Mouse (Mus musculus) cerebellum, postnatal 10 days (tissue): Measurements from ENCODE around the gene Peak1.

Experiments
- DNase-seq, 2 experiments: peaks; one replicate each; pipeline ENCODE4 v3.0.0; 2021; ENCODE audit warnings: mixed read lengths in 2 of 2

Gene Peak1

GRCm38 (mm10) chr9:56191498-56192455 lies 226.1 kb downstream of the Peak1 start:
- DNase-seq: peak in 1 of 2 experiments; percentile 20

DNA sequence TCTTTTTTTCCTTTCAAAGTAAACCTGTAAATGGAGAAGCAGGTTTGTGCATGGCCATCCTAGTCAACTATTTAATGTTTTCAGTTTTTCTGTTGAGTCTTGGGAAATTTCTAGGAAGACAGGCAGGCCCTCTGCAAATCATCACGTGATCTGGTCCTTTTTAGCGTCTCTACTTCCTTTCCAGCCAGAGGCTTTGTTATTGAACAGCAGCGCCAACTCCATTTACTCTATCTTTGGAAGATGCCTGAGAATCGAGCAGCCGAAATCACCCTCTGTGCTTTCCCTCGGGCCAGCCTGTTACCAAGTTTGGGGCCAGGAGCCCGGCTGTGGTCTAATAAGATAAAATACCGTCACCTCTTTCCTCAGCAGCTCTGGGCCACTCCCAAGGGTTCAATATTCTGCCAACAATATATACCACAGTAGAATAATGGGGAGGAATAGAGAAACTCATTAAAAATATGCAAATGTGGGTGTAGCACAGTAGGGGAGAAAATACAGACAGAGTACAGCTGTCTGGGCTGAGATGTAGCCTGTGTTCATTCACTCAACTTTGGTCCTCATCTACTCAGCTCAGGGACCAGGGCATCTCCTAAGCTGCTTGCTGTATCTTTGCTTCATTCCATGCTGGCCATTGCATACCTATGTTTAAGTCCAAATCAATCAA lies 237.6 kb downstream of the Peak1 start:
- DNase-seq: no peak

GRCm38 (mm10) chr9:56179416-56180117 lies 238.3 kb downstream of the Peak1 start:
- DNase-seq: peak; percentile 54 to 57

- peak in 1 of 2 experiments; percentile 30 for DNase-seq
Measured at GRCm38 (mm10) chr9:56177354-56177753, 240.5 kb downstream of the Peak1 start.

- DNase-seq: no peak
Measured at GRCm38 (mm10) chr9:56175316-56175715, 242.6 kb downstream of the Peak1 start.

- DNase-seq: no peak
Measured at GRCm38 (mm10) chr9:56167690-56168089, 250.2 kb downstream of the Peak1 start.

- DNase-seq: no peak
Measured at GRCm38 (mm10) chr9:56166161-56166560, 251.7 kb downstream of the Peak1 start.

GRCm38 (mm10) chr9:56165377-56165776 lies 252.5 kb downstream of the Peak1 start, which contains the start of gene Tspan3:
Gene Tspan3, minus strand, starts transcription at chr9:56165477.
- no peak for DNase-seq

DNA sequence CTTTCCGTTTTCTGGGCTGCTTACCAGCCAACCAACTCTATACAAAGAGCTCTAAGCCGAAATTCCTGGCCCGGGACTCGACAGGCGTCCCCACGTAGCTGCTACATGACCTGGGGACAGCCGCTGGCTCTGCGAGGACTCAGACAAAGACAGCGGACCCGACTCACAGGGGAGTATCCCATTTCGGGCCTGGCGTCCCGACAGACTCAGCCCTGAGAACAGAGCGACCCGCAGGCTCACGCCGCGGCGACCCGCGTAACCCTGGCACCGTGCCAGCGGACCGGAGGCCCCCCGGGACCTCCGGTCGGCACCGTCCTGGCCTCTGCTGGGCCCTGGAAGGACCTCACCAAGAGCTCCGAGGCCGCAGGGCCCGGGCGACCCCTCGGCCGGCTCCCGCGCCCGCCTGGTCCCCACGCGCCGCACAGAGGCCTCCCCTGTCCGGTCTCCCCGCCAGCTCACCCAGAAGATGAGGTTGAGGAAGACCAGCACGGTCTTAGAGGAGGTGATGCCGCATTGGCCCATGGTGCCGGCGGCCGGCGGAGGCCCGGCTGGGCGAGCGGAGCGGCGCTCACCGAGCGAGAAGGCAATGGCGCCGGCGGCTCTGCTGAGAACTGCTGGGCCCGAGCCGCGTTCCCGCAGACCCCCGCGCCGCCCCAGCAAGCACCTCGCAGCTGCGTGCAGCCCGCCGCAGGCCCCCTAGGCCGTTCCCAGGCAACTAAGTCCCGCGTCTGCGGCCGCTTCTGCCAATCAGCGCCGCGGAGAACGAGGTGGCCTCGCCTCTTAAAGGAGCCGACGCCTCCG lies 257.3 kb downstream of the Peak1 start:
- DNase-seq: peak; percentile 93 to 96

DNA sequence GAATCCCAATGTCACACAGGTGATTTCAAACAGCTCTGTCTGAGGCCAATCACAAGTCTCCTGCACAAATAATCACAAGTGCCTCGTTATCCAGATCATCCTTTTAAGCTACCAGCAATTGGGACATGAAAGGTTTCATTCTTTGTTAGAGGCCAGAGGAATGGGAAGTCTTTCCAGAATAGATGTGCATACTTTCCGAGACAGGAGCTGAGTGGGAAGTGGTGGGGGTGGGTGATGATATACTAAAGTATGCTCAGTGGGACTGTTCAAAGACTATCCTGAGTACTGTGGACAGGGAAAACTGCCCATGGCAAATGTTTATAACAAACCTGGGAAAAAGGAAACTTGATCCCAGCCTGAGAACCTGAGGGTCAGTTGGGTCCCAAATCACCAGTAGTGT lies 258.4 kb downstream of the Peak1 start:
- DNase-seq: no peak

DNA sequence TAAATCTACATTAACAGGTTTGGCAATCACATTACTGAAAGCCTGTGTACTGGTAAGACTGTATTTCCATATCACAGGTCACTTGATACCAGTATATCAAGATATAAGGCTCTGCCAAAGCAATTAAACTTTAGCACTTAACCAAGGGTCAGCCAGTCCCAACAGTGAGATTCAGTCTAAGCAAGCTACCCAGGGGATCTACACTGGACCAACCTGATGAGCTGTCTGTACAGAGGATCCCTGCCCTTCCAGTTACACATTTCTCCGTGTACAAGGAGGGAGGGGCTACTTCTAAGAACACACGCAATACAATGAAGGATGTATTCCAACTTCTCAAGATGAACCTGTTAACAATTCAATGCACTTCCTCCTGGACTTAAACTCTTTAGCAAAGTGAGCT lies 259.8 kb downstream of the Peak1 start:
- no peak for DNase-seq

- DNase-seq: no peak
Measured at GRCm38 (mm10) chr9:56154572-56154971, 263.3 kb downstream of the Peak1 start.

DNA sequence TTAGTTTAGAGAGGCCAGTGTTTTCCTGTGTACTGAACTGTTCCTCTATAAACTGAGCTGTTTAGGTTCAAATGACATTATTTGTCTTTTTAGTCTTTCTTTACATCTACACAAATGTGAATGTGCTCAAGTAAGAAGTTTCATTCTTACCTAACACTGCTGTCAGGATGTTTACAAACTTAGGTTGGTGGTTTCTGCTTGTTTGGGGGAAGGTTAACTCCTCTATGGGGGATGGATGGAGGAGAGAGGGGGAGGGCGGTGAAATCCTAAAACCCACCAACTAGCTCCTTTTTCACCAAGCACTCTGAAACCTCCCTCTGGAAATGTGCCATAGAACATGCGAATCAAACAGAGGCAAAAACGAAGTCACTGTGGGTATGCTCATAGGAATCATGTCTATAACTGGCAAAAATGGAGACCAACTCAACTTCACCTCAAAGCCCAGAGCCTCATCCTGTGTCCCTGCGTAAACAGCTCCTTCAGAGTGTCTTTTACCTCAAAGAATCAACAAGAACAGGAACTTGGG lies 265.3 kb downstream of the Peak1 start:
- peak in 1 of 2 experiments; percentile 13 for DNase-seq

DNA sequence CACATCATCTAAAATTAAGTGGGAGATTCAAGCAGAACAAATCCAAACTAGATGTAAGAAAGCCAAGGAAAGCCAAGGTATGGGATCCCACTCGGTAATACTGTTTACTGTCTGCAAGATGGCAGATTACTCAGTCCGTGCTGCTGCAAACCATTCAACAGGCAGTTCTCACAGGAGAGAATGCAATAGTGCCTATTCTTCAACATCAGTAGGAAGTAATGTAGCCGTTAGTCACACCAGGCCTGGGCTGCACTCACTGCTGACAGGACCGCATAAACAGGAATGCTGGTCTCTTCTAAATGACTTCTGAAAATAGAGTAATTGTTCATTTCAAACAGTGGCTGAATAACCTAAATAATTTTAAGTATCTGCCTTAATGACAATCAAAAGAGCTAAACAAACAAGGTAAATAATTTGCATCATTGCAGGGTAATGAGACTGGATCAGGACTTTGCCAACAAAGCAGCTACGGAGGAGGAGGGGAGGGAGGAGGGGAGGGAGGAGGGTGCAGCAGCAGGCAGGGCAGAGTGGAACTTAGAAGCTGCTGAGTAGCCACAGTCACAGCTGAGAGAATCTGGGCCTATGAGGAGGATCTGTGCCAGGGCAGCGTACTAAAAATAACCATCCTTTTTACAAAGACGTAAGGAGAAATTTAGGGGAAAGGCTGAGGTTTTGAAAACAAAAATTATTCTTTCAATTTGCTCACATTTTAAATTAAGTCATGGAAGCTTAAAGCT lies 266.0 kb downstream of the Peak1 start:
- peak; percentile 30 to 41 for DNase-seq
